Mouse (Mus musculus): Measurements from ENCODE around the gene 6430550D23Rik.
"Not testable (repeated sequence)": the region's sequence is repeated elsewhere in the genome, so short reads cannot be mapped to it uniquely, and the experiment has no call there.

The 6430550D23Rik gene

DNA sequence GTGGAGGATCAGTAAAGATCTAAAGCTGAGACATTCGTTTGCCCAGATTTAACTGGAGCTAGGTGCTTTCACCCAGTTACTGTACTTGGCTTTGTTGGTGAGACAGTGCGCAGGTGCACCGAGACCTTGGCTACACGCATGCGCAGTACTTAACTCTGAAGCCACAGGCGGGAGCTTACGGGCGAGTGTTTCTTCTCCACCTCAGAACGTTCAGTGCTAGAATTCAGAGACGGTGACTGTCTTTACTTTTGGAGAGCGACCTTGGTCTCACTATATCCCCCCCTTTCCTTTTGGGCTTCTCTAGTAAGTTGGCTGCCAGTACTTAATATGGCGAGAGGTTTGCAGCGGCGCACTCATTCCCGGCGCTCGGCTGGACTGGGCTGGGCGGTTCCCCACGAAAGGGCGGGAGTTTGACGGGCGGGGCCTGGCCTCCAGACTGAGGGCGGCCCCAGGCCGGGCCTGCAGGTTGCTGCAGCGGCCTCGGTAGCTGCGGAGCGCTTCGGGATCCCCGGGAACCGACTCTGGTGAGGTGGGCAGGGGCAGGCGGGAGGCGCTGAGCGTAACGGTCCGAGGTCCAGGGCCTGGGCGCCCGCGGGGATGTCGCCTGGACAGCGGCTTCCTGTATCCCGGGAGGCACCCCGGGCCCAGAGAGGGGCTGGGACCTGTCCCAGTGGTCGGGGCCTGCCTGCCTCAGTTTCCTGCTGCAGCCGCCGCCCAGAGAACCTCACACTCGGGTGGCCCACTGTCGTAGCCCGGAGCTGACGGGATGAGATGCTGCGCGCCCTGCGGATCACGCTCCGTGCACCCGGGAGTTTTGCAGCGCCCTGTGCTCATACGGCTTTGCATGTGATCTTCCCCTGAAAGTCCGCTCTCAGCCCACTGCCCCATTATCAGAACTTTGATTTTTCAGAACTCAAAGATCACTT lies 51.4 kb downstream of the 6430550D23Rik start, which contains the start of gene Cep250:
Gene Cep250, plus strand, starts transcription at position 325 of the 926 bp plus-strand sequence.
- peak; percentile 85 for DNase-seq (ENCODE audit: low read depth, low spot score)

DNA sequence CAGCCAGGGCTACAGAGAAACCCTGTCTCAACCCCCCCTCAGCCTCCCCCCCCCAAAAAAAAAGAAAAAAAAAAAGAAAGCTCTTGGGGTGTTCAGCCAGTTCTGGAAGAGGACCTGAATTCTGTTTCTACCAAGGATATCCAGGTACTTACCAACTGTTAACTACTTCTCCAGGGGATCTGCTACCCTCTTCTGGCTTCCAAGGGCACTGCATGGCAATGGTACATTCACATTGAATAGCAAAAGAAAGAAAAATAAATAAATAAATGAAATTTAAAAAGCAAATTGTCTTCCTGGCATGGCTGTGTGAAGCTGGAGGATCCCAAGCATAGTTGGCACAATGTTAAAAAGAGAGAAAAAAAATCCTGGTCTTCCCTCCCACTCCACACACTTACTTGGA lies 55.8 kb downstream of the 6430550D23Rik start:
- no peak for DNase-seq (ENCODE audit: low read depth, low spot score)

DNA sequence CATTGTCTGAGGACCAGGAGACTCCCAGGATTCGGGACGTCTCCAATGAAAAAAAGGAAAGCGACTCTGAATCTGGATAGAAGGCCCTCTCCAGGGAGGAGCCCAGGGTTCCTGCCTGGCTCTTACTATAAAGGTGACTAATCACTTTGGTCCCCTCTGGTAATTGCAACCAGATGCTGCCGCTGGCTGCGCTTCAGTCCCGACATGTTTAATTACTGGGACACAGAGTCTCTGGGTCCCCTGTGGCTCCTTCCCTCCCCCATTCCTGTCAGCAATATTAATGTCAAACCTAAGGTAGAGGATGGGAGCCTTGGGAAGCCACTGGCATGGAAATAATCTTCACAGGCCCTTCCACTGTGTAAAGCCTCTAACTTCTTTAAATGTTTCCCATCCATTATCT lies 58.4 kb downstream of the 6430550D23Rik start:
- peak; percentile 46 for DNase-seq (ENCODE audit: low read depth, low spot score)

GRCm38 (mm10) chr2:155947390-155948002 lies 60.3 kb downstream of the 6430550D23Rik start:
- DNase-seq (ENCODE audit: low read depth, low spot score): no peak

- DNase-seq (ENCODE audit: low read depth, low spot score): no peak
These were observed 61.3 kb downstream of the 6430550D23Rik start for GRCm38 (mm10) chr2:155946499-155946898.

- peak; percentile 63 for DNase-seq (ENCODE audit: low read depth, low spot score)
These were observed 61.7 kb downstream of the 6430550D23Rik start for GRCm38 (mm10) chr2:155946069-155946468.

GRCm38 (mm10) chr2:155945580-155945979 lies 62.2 kb downstream of the 6430550D23Rik start:
- no peak for DNase-seq (ENCODE audit: low read depth, low spot score)

DNA sequence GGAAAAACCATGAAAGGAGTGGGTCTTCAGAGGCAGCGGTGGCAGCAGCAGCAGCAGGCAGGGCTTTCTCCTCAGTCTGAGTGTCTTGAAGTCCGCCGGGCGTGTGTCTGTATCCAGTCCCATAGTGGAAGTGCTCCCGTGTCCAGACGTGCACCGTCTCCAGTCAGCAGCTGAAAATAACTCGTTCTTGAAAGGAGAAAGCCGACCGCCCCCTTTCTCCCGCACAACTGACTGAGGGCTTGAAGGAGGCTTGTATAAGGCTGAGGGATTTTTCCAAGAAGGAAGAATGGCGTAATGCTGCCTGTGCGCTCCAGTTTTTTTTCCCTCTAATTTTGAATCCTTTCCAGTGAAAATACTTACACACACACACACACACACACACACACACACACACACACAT lies 62.7 kb downstream of the 6430550D23Rik start, which contains the start of gene Gdf5:
Gene Gdf5, minus strand, starts transcription at position 244 of the 400 bp plus-strand sequence.
- no peak for DNase-seq (ENCODE audit: low read depth, low spot score)

- DNase-seq (ENCODE audit: low read depth, low spot score): no peak
These were observed 63.1 kb downstream of the 6430550D23Rik start for GRCm38 (mm10) chr2:155944685-155945084.

GRCm38 (mm10) chr2:155943463-155943862 lies 64.3 kb downstream of the 6430550D23Rik start:
- DNase-seq (ENCODE audit: low read depth, low spot score): no peak

- no peak for DNase-seq (ENCODE audit: low read depth, low spot score)
These were observed 65.9 kb downstream of the 6430550D23Rik start for GRCm38 (mm10) chr2:155941697-155942442.

GRCm38 (mm10) chr2:155940681-155941080 lies 67.1 kb downstream of the 6430550D23Rik start, which contains the start of gene Gm15557:
TSS of gene Gm15557 (plus strand) at chr2:155940728.
- no peak for DNase-seq (ENCODE audit: low read depth, low spot score)

DNA sequence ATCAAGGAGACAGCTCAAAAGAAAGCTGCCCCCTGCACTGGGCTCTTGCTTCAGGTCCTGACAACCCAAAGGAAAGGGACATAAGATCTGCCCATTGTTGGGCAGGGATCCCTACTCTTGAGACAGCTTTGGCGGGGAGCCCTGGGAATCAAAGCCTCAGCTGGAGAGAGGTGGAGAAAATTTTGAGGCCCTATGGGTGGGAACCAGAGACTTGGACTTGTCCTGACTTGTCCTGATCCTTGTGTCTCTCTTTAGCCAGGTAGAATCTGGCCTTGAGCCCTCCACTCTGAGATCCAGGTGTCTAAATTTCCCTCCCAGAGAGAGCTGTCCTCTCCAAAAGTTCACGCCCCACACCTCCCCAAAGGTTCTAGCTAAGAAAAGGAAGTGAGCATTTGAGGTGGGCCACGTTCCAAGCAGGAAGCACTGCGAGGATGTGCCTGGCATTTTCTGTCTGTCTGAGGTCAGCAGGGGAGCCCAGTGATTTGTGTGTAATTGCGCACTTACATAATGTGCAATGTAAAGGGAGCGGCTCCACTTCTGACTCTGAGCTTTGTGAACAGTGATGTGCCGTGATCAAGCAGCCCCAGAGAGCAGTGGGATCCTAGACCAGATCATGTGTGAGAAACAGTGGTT lies 67.8 kb downstream of the 6430550D23Rik start:
- no peak for DNase-seq (ENCODE audit: low read depth, low spot score)

- DNase-seq (ENCODE audit: low read depth, low spot score): peak; percentile 83
These were observed 78.0 kb downstream of the 6430550D23Rik start, which contains the start of gene Uqcc1 for GRCm38 (mm10) chr2:155929531-155930442. TSS of gene Uqcc1 (minus strand) at chr2:155930310.

- no peak for DNase-seq (ENCODE audit: low read depth, low spot score)
These were observed 78.9 kb downstream of the 6430550D23Rik start for GRCm38 (mm10) chr2:155928711-155929345.

- DNase-seq (ENCODE audit: low read depth, low spot score): not testable (repeated sequence)
These were observed 82.6 kb downstream of the 6430550D23Rik start for GRCm38 (mm10) chr2:155925213-155925612.

Data from embryo, embryonic 11.5 days (tissue).